Mouse (Mus musculus): ENCODE results near the gene Arsj. TPM values are rescaled to one million over a fixed set of nuclear protein-coding genes. Genes with fewer than 3 reads are reported as not detected.

Arsj gene
- polyA plus RNA-seq, 1 experiment: 2.4 TPM

DNA sequence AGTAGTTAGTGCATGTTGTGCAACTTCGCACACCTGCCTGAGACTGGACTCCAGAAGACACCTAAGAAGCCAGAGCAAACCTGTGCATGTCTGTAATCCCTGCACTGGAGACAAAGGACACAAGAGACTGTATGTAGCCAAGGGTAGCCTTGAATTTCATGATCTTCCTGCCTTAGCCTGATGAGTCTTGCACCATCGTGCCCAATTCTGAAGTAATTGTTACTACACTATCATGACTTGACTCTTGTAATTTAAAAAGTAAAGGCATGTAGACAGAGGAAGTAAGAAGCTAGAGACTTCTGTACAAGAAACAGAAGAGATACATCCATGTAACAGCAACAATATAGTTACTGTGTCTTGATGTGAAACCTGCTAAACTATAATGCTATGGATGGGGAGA lies 40.7 kb downstream of the Arsj start:
- Histone ChIP-seq H3K4me3 (ENCODE audit: insufficient read depth, poor library complexity, severe bottlenecking) (no peak overlapping the region), H3K79me3 (ENCODE audit: low read depth) (peaks cover 2% of the 10 kb centered on the region), H3ac (ENCODE audit: control insufficient read depth, insufficient read length, low read depth) (no peak overlapping the region), H3K79me2 (ENCODE audit: control insufficient read depth, insufficient read depth) (no peaks in the 10 kb centered on the region), H3K27me3 (ENCODE audit: control insufficient read depth, insufficient read depth, insufficient read length) (no peaks in the 10 kb centered on the region), H3K36me3 (ENCODE audit: control insufficient read depth, insufficient read depth) (no peaks in the 10 kb centered on the region)
- TF ChIP-seq CEBPB (IDR thresholded peaks at IDR 0.05; ENCODE audit: low read depth) (no peak), MYOD1 (IDR thresholded peaks at IDR 0.05; ENCODE audit: control insufficient read depth, insufficient read length, low read depth) (no peak)

DNA sequence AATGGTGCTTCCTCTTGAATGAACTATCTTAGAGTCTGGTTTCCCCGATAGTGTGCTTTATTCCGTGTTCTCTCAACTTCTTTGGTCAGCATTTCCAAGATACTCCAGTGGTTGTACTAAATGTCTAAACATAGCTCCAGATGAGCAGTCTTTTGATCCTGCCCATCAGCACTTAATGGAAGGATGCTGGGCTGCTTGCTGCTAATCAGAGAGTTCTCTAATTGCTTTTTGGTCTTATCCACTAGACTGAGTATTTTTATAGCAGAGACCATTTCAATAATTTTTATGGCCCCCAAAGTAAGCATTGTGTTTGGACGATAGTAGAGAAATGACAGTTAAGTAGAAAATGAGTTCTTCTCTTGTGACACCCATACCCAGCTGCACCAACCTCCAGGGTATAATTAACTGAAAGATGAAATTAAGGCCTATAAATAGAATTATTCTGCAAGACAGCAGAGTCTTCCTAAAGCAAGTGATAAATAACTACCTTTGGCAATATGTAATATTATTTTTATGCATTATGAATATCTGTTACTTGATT lies 67.1 kb downstream of the Arsj start:
- Histone ChIP-seq H3K79me2 (ENCODE audit: control insufficient read depth, insufficient read depth) (peaks cover 7% of the 10 kb centered on the region), H3ac (ENCODE audit: control insufficient read depth, insufficient read length, low read depth) (no peak overlapping the region)
- TF ChIP-seq CTCF (IDR thresholded peaks at IDR 0.05; ENCODE audit: control insufficient read depth, insufficient read depth, insufficient read length): no peak
- no peak for TF ChIP-seq FOSL1 (IDR thresholded peaks at IDR 0.05; ENCODE audit: insufficient read depth, low read length, poor library complexity, severe bottlenecking)
- TF ChIP-seq MAX (IDR thresholded peaks at IDR 0.05): no peak
- no peak for TF ChIP-seq MYOG (IDR thresholded peaks at IDR 0.05; ENCODE audit: control insufficient read depth, extremely low read depth, insufficient read length)
- no peak for TF ChIP-seq USF1 (IDR thresholded peaks at IDR 0.05; ENCODE audit: low read depth)
- no peak for TF ChIP-seq CEBPB (IDR thresholded peaks at IDR 0.05; ENCODE audit: low read depth)

DNA sequence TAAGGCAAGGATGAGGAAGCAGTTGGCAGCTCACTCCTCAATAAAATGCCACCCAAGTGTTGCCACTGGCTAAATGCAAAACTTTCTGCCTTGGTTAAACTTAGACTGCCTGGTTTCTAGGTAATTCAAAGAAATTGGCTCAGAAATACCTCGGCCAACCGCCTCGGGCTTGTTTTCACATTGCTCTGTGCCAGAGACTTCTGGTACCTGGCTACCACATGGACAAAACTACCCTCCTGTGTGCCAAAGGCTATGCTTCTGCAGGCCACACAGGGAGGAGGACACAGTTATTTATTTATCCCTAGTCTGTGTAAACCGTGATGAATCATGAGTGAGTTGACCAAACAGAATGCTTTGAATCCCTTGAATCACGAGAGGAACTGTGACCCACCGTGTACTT lies 75.8 kb downstream of the Arsj start:
- Histone ChIP-seq H3K79me2 (ENCODE audit: control insufficient read depth, insufficient read depth) (no peaks in the 10 kb centered on the region), H3K4me3 (ENCODE audit: insufficient read depth, poor library complexity, severe bottlenecking) (no peak overlapping the region), H3K27me3 (ENCODE audit: control insufficient read depth, insufficient read depth, insufficient read length) (no peaks in the 10 kb centered on the region), H3ac (ENCODE audit: control insufficient read depth, insufficient read length, low read depth) (no peak overlapping the region), H3K79me3 (ENCODE audit: low read depth) (no peaks in the 10 kb centered on the region), H3K36me3 (ENCODE audit: control insufficient read depth, insufficient read depth) (peaks cover 1% of the 10 kb centered on the region)
- TF ChIP-seq FOSL1 (IDR thresholded peaks at IDR 0.05; ENCODE audit: insufficient read depth, low read length, poor library complexity, severe bottlenecking) (peak; percentile 45), MAX (IDR thresholded peaks at IDR 0.05) (no peak)

More for the DNA sequence above, 67.1 kb downstream of the Arsj start:
- H3K36me3 ChIP-seq (ENCODE audit: control insufficient read depth, insufficient read depth): no peaks in the 10 kb centered on the region
- no peak overlapping the region for H3K4me3 ChIP-seq (ENCODE audit: insufficient read depth, poor library complexity, severe bottlenecking)
- H3K27me3 ChIP-seq (ENCODE audit: control insufficient read depth, insufficient read depth, insufficient read length): no peaks in the 10 kb centered on the region
- no peaks in the 10 kb centered on the region for H3K79me3 ChIP-seq (ENCODE audit: low read depth)

DNA sequence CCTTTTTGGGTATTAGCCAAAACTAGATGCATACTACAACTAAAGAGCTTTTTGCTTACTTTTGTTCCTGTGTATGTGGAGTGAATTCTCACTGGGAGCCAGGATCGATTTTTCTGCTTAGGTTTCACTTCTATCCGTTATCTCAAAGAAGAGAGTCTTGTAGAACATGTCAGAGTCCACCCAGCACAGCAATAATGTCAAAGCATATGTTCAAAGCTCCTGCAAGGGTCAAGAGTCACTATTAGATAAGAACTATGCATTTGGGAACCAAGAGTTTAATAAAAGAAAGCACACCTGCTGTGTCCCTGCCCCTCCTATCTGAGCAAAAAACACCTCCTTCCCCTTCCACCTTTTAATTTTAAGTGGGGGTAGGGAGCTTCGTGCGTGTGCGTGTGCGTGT lies 85.6 kb downstream of the Arsj start:
- TF ChIP-seq MAX (IDR thresholded peaks at IDR 0.05) (no peak), MYOD1 (IDR thresholded peaks at IDR 0.05; ENCODE audit: control insufficient read depth, insufficient read length, low read depth) (no peak), MYOG (IDR thresholded peaks at IDR 0.05; ENCODE audit: control insufficient read depth, extremely low read depth, insufficient read length) (no peak), CEBPB (IDR thresholded peaks at IDR 0.05; ENCODE audit: low read depth) (no peak), FOSL1 (IDR thresholded peaks at IDR 0.05; ENCODE audit: insufficient read depth, low read length, poor library complexity, severe bottlenecking) (no peak), USF1 (IDR thresholded peaks at IDR 0.05; ENCODE audit: low read depth) (no peak)
- H3ac ChIP-seq (ENCODE audit: control insufficient read depth, insufficient read length, low read depth): no peak overlapping the region
- H3K79me3 ChIP-seq (ENCODE audit: low read depth): no peaks in the 10 kb centered on the region
- no peaks in the 10 kb centered on the region for H3K79me2 ChIP-seq (ENCODE audit: control insufficient read depth, insufficient read depth)
- peaks cover 7% of the 10 kb centered on the region for H3K36me3 ChIP-seq (ENCODE audit: control insufficient read depth, insufficient read depth)
- H3K4me3 ChIP-seq (ENCODE audit: insufficient read depth, poor library complexity, severe bottlenecking): no peak overlapping the region
- no peaks in the 10 kb centered on the region for H3K27me3 ChIP-seq (ENCODE audit: control insufficient read depth, insufficient read depth, insufficient read length)

DNA sequence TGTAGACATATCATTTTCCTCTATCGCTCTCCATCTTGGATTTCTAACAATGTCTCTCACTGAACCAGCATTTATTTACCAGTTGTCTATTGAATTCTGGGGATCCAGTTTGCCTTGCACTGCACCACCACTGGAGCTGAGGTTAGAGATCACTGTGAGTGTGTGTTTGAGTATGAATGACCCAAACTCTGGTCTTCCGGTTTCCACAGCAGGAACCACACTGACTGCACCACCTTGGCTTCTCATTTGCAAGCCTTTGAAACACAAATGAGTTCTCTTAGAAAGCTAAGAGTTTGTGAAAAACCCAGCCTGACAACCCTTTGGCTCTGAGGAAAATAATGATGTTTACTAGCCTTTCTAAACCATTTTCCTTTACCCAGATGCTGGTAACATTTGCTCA lies 86.0 kb downstream of the Arsj start:
- Histone ChIP-seq H3K27me3 (ENCODE audit: control insufficient read depth, insufficient read depth, insufficient read length) (no peaks in the 10 kb centered on the region), H3K79me3 (ENCODE audit: low read depth) (no peaks in the 10 kb centered on the region), H3K36me3 (ENCODE audit: control insufficient read depth, insufficient read depth) (peaks cover 4% of the 10 kb centered on the region), H3ac (ENCODE audit: control insufficient read depth, insufficient read length, low read depth) (no peak overlapping the region), H3K4me3 (ENCODE audit: insufficient read depth, poor library complexity, severe bottlenecking) (no peak overlapping the region), H3K79me2 (ENCODE audit: control insufficient read depth, insufficient read depth) (no peaks in the 10 kb centered on the region)
- TF ChIP-seq MYOD1 (IDR thresholded peaks at IDR 0.05; ENCODE audit: control insufficient read depth, insufficient read length, low read depth) (no peak), USF1 (IDR thresholded peaks at IDR 0.05; ENCODE audit: low read depth) (no peak), MYOG (IDR thresholded peaks at IDR 0.05; ENCODE audit: control insufficient read depth, extremely low read depth, insufficient read length) (no peak), FOSL1 (IDR thresholded peaks at IDR 0.05; ENCODE audit: insufficient read depth, low read length, poor library complexity, severe bottlenecking) (no peak)

DNA sequence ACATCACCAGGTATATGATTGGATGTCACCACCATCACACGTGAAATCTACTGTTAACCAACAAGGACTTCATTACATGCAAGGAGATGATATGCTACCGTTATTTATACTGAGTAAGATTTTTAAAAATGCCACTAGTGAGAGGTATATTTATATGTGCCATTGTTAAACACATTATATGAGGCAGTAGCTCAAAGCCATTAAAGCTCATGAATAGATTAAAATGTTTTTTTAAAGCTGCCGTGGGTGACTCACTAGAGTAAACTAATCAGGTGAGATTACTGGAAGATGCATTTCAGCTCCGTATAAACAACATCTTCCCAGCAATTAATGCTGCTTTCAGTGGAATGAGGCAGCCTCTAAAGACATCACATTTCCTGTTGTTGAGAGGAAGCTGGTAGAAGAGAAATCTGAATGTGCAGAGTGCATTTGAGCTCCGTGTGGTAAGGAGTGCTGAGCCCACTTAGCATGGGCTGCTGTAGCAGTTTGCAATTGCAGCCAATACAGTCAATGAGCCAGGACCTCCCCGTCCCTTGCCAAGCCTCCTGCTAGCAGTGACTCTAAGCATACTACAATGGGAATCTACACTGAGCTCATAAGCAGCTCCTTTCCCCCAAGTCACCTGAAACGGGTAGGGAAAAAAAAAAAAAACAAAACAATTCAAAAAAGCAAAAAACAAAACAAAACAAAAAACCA lies 92.5 kb downstream of the Arsj start:
- Histone ChIP-seq H3K79me3 (ENCODE audit: low read depth) (no peaks in the 10 kb centered on the region), H3K27me3 (ENCODE audit: control insufficient read depth, insufficient read depth, insufficient read length) (no peaks in the 10 kb centered on the region), H3K4me3 (ENCODE audit: insufficient read depth, poor library complexity, severe bottlenecking) (no peak overlapping the region), H3ac (ENCODE audit: control insufficient read depth, insufficient read length, low read depth) (no peak overlapping the region), H3K36me3 (ENCODE audit: control insufficient read depth, insufficient read depth) (no peaks in the 10 kb centered on the region), H3K79me2 (ENCODE audit: control insufficient read depth, insufficient read depth) (no peaks in the 10 kb centered on the region)
- TF ChIP-seq MAX (IDR thresholded peaks at IDR 0.05): no peak
- TF ChIP-seq FOSL1 (IDR thresholded peaks at IDR 0.05; ENCODE audit: insufficient read depth, low read length, poor library complexity, severe bottlenecking): no peak
- no peak for TF ChIP-seq MYOG (IDR thresholded peaks at IDR 0.05; ENCODE audit: control insufficient read depth, extremely low read depth, insufficient read length)
- no peak for TF ChIP-seq USF1 (IDR thresholded peaks at IDR 0.05; ENCODE audit: low read depth)
- no peak for TF ChIP-seq MYOD1 (IDR thresholded peaks at IDR 0.05; ENCODE audit: control insufficient read depth, insufficient read length, low read depth)
- no peak for TF ChIP-seq CEBPB (IDR thresholded peaks at IDR 0.05; ENCODE audit: low read depth)
- TF ChIP-seq CTCF (IDR thresholded peaks at IDR 0.05; ENCODE audit: control insufficient read depth, insufficient read depth, insufficient read length): no peak
